Mouse (Mus musculus): Measurements from ENCODE around the gene Sfn.
A peak's percentile ranks its signal among the peaks of the same experiment; 100 is the strongest.

DNA sequence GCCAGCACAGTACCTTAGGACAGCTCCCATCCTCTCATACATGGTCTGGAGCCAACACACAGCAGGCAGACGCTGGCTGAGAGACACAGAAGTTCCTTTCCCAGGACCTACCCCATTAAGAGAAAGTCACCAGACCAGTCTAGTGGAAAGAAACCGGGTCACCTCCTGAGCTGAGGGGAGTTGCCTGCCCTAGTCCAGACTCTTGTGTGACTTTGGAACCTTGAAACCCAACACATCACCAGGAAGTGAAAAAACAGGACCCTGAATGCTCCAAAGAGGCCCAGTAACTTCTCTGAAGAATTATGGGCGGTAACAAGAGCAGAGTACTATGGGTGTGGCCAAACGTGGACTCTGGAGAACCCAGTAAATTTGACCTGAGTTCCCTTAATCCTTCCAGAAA lies 3.4 kb downstream of the Sfn start:
- TF ChIP-seq CTCF (IDR thresholded peaks at IDR 0.05; ENCODE audit: low read depth) (no peak), EP300 (optimal IDR thresholded peaks at IDR 0.05) (peak; percentile 70)

All from stomach, postnatal 0 days (tissue).